Mouse (Mus musculus) embryonic stem cell, embryonic (primary cell): ENCODE measurements around the gene Med24.

Experiments used
- CTCF ChIA-PET, 4 experiments: fragments of 300-600 bp in 2 of 4; fragments of 350-600 bp in 2 of 4; sonication (Branson Sonifier 250); formaldehyde crosslinking; loops; one replicate each; lab custom pipeline; 2022; ENCODE audit warnings: inconsistent platforms in 2 of 4; lab: Charles Lee
- POLR2A ChIA-PET, 4 experiments: fragments of 300-600 bp in 2 of 4; fragments of 350-600 bp in 2 of 4; sonication (Branson Sonifier 250); formaldehyde crosslinking; loops; one replicate each; lab custom pipeline; 2022; ENCODE audit warnings: antibody characterized with exemption in 4 of 4, inconsistent platforms in 1 of 4; lab: Charles Lee

The Med24 gene

DNA sequence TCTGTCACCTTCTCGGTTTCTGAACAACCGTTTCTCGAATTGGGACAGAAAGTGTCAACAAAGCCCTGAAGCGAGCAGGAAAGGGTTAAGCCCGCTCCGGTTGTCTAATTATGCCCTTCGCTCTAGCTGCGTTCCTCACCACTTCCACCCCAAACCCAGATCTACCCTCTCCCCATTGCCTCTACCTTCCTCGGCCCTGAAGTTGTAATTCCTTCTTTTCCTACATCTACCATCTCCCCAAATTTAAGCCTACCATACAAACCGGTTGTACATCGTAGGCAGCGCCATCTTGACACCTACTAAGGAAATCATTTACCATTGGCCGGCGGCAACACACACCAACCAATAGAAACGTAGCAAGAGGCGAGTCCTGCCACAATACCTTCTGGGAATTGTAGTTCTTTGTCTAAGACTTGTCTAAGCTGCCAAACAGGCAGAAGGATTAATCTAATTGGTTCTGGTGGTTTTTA, at the start of gene Med24:
Med24 (minus strand) TSS at position 317 of the 470 bp plus-strand sequence.
- ChIA-PET POLR2A (interaction anchor here (0.7 to 2.2 kb wide), 19 partner anchors 8 to 216 kb away, joined by 3 to 12 read pairs (median 4); partner anchors contain the start of gene Thra (in 2 of the 4)), CTCF (interaction anchor here in 2 of 4 experiments (0.7 to 1.7 kb wide), 5 partner anchors 9 to 58 kb away, joined by 3 to 8 read pairs (median 5); no protein-coding TSS in a partner anchor)

DNA sequence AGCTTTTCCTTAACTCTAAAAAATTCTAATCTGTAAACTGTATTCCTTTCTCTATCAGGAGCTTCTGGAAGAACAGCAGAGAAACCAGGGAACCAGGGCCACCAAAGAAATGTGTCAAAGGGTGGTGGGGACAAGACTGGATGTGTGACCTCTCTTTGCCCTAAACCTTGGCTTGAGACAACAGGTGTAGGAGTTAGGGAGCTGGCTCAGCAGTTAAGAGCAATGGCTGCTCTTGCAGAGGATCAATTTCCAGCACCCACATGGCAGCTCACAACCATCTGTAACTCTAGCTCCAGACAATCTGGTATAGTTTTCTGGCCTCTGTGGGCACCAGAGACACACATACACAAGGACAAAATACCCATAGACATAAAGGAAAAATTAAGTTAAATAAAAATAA, 48.7 kb upstream of the Med24 start:
- CTCF ChIA-PET = interaction anchor here (0.6 to 3.8 kb wide), 7 partner anchors 8 to 86 kb away, joined by 3 to 66 read pairs (median 6); no protein-coding TSS in a partner anchor
- POLR2A ChIA-PET = interaction anchor here in 3 of 4 experiments (0.7 to 7.4 kb wide), 14 partner anchors 8 to 191 kb away, joined by 3 to 76 read pairs (median 12); partner anchors contain the start of genes Msl1 (in 1 of the 3) and Thra (in 1 of the 3)

GRCm38 (mm10) chr11:98776843-98777590, 47.8 kb upstream of the Med24 start:
- POLR2A ChIA-PET = interaction anchor here (0.5 to 7.4 kb wide), 47 partner anchors 9 to 978 kb away, joined by 3 to 76 read pairs (median 5); partner anchors contain the start of genes Psmd3 (in 2 of the 4), Thra (in 2 of the 4), Cdc6 (in 1 of the 4) and Lasp1 (in 1 of the 4)
- CTCF ChIA-PET = interaction anchor here (0.6 to 3.8 kb wide), 22 partner anchors 9 to 1293 kb away, joined by 3 to 66 read pairs (median 4); partner anchors contain the start of gene Mien1 (in 1 of the 4)

DNA sequence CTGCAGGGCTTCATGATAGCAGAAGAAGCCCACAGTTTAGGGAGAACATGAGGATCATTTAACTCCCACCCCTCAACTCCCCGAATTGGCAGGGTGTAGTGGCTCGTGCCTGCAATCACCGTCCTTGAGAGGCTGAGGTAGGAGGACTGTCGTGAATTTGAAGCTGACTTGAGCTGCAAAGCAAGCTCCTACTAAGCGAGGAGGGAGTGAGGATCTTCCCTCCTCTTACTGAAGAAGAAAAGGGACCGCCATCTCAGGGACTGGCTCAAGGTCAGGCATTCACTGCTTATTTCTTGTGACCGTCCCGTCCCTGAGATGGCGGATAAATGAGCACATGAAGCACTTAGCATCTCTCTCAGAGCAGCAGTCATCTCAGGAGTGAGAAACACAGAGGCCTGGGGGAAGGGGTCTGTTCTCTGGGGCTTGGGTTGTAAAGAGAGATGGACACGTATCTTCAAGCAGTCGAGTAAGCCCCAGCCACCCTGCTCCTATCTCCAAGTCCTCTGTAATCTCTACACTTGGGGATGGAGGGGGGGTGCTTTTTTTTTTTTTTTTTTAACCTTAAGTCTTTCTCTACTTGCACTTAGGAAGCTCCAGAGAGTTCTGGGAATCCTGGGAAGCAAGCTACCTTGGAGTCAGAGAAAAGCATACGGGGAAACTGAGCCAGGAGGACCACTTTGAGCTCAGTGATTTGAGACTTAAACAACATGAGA, 47.0 kb upstream of the Med24 start:
- POLR2A ChIA-PET = interaction anchor here (0.6 to 7.4 kb wide), 58 partner anchors 7 to 1841 kb away, joined by 3 to 76 read pairs (median 5); partner anchors contain the start of genes Psmd3 (in 2 of the 4), Thra (in 2 of the 4), Cdc6 (in 1 of the 4) and Lasp1 (in 1 of the 4)
- CTCF ChIA-PET = interaction anchor here (0.6 to 3.8 kb wide), 25 partner anchors 9 to 1294 kb away, joined by 3 to 66 read pairs (median 4); partner anchors contain the start of gene Mien1 (in 1 of the 4)

DNA sequence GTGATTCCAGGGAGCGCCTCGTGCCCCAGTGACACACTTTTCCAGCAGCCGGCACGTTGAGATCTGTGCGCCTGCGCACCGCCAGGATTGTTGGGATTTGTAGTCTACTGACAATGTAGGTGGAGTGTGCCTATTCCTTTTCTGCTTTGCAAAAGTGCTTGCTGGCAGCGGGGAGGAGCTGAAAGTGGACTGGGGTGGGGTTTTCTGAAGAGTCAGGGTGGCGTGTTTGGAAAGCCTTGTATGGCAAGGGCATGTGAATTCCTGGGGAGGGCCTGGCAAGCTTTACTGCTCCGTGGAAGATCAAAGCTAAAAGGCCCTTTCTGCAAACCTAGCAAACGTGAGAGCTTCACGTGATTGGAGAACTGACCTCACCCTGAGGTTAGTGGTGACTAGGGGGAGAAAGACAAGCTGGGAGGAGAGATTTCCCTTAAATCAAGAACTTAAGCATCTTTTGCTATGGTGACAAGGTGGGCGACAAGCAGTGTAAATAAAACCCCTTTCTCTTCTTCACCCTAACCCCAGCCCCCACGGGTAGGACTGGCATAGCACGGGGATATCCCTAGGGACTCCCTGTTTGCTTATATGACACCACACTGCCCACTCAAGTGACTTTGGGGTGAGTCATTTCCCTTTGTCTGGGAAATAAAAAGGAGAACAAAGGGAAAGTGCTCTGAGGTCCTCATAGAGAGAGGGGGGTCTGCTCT, 46.3 kb upstream of the Med24 start:
- ChIA-PET POLR2A (interaction anchor here (0.6 to 7.4 kb wide), 44 partner anchors 8 to 1851 kb away, joined by 3 to 76 read pairs (median 6); partner anchors contain the start of genes Msl1 (in 2 of the 4), Ormdl3 (in 2 of the 4), Psmd3 (in 2 of the 4) and Thra (in 2 of the 4)), CTCF (interaction anchor here (0.5 to 3.8 kb wide), 16 partner anchors 8 to 186 kb away, joined by 3 to 66 read pairs (median 4); no protein-coding TSS in a partner anchor)

DNA sequence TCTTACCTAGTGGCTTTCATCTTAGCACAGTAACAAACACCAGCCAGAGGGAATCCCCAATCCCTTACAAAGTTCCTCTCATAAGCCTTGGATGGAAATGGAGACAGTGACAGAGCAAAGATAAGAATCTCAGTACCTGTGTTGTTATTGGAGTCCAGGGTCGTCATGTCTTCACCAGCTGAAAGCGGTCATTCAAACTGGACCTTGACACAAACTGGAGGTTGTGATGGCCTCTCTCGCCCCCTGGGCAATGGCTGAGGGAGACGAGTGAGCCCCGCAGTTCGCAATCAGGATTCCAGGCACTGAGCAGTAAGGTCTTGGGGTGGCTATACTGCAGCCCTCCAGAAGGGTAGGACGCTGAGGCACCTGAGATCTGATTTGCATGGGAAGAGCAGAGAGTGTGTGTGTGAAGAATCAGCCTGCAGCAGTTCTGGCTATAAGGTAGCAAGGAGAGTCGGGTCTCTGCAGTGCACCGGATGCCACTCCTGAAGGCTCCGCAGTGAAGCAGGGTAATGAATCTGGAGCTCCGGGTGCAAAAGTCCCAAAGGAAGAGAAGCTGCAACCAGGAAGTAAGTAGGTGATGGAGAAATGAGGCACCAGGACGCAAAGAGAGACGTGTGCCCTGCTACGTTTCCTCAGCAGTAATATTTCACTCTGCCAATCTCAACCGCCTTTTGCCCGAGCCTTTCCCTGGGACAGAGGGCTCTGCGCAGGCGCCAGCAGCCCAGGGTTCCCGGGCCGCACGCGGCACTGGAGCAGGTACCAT, 45.5 kb upstream of the Med24 start, which contains the start of gene Nr1d1:
Nr1d1 (minus strand) TSS at position 752 of the 766 bp plus-strand sequence.
- POLR2A ChIA-PET = interaction anchor here in 3 of 4 experiments (0.8 to 7.4 kb wide), 51 partner anchors 8 to 455 kb away, joined by 3 to 76 read pairs (median 7); partner anchors contain the start of genes Ormdl3 (in 3 of the 3), Msl1 (in 2 of the 3), Psmd3 (in 2 of the 3) and Thra (in 2 of the 3)
- CTCF ChIA-PET = interaction anchor here (0.5 to 3.8 kb wide), 17 partner anchors 8 to 185 kb away, joined by 3 to 66 read pairs (median 5); no protein-coding TSS in a partner anchor

- ChIA-PET CTCF (interaction anchor here (0.6 to 3.6 kb wide), 23 partner anchors 9 to 187 kb away, joined by 3 to 34 read pairs (median 5); partner anchors contain the start of gene Ormdl3 (in 1 of the 4)), POLR2A (interaction anchor here (0.7 to 7.4 kb wide), 52 partner anchors 9 to 289 kb away, joined by 3 to 76 read pairs (median 5); partner anchors contain the start of genes Ormdl3 (in 2 of the 4), Cdc6 (in 1 of the 4), Gjd3 (in 1 of the 4) and Med24 (in 1 of the 4))
Measured at GRCm38 (mm10) chr11:98773635-98774295, 44.5 kb upstream of the Med24 start.

- ChIA-PET POLR2A (interaction anchor here in 2 of 4 experiments (0.9 to 7.4 kb wide), 17 partner anchors 9 to 169 kb away, joined by 3 to 76 read pairs (median 12); partner anchors contain the start of gene Thra (in 1 of the 2)), CTCF (interaction anchor here in 2 of 4 experiments (0.8 to 3.0 kb wide), 8 partner anchors 10 to 57 kb away, joined by 3 to 34 read pairs (median 7); no protein-coding TSS in a partner anchor)
Measured at GRCm38 (mm10) chr11:98772667-98773171, 43.5 kb upstream of the Med24 start.

DNA sequence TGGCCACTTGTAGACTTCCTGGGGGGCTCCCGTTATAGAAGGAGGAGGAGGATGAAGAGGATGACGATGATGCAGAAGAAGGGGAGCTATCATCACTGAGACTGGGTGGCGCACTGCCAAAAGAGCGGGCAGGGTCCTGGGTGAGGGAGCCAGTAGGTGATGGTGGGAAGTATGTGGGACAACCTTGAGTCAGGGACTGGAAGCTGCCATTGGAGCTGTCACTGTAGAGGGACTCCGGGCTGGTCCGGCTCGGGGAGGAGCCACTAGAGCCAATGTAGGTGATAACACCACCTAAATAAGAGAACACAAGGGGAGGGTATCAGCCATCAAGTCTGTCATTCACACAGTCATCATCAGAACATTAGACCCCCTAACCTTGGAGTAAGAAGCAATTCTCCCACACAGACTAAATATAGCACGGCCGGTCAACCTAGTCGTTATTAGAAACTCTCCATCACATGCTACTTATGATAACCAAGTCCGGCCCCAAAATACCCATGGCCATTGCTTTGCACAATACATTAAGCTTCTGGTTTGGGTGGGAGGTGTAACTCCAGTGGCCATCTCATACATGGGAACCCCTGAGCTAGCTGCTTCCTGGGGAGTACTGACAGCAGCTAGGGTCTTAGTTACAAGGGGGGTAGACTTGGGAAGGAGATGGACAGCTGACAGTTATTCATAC, 42.8 kb upstream of the Med24 start:
- POLR2A ChIA-PET = interaction anchor here in 3 of 4 experiments (0.6 to 7.4 kb wide), 14 partner anchors 8 to 477 kb away, joined by 3 to 76 read pairs (median 4); partner anchors contain the start of gene Thra (in 1 of the 3)

GRCm38 (mm10) chr11:98771131-98771530, 41.9 kb upstream of the Med24 start:
- CTCF ChIA-PET = interaction anchor here in 2 of 4 experiments (0.7 to 0.9 kb wide), 2 partner anchors 27 to 70 kb away, joined by 3 to 8 read pairs; partner anchors contain the start of gene Csf3 (in 1 of the 2)
- POLR2A ChIA-PET = interaction anchor here in 2 of 4 experiments (0.6 to 7.4 kb wide), 6 partner anchors 8 to 476 kb away, joined by 3 to 76 read pairs (median 36); partner anchors contain the start of gene Thra (in 1 of the 2)

More for the DNA sequence above, 42.8 kb upstream of the Med24 start:
- CTCF ChIA-PET = interaction anchor here in 3 of 4 experiments (0.6 to 3.0 kb wide), 9 partner anchors 9 to 261 kb away, joined by 3 to 34 read pairs (median 6); no protein-coding TSS in a partner anchor

DNA sequence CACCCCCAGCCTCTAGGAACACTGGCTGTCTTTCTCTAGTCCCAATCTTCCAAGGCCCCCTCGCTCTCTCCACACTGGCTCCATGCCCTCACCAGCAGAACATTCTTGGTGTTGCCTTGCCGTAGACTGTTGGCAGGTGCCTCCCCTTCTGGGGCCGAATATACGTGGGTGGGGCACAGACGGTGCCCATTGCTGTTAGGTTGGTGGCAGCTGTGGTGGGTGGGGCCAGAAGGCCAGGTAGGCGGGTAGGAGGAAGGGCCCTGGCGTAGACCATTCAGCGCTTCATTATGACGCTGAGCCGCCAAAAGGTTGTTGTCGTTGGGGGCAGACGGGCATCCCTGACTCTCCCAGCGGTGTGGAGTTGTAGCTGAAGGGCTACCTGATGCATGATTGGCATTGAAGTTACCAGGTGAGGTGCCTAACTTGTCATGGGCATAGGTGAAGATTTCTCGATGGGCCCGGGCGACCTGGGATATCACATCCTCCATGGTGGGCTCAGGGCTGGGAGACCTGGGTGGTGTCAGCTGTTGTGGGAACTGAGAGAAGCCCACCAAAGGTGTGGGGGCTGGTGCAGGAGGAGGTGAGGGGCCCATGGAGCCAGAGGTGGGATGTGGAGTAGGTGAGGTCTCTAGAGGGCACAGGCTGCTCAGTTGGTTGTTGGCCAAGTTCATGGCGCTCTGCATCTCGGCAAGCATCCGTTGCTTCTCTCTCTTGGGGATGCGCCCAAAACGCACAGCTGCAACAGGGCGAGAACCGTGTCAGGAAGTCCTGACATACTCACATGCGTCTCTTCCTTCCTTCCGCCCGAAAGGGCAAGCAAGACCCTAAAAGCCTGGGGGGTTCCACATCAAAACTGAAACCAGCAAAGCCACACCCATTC, 41.1 kb upstream of the Med24 start:
- ChIA-PET POLR2A (interaction anchor here in 2 of 4 experiments (0.6 to 1.8 kb wide), 3 partner anchors 12 to 20 kb away, joined by 3 to 9 read pairs (median 3); no protein-coding TSS in a partner anchor), CTCF (interaction anchor here in 2 of 4 experiments (0.7 to 1.3 kb wide), 4 partner anchors 16 to 70 kb away, joined by 3 to 8 read pairs (median 6); partner anchors contain the start of gene Csf3 (in 1 of the 2))

DNA sequence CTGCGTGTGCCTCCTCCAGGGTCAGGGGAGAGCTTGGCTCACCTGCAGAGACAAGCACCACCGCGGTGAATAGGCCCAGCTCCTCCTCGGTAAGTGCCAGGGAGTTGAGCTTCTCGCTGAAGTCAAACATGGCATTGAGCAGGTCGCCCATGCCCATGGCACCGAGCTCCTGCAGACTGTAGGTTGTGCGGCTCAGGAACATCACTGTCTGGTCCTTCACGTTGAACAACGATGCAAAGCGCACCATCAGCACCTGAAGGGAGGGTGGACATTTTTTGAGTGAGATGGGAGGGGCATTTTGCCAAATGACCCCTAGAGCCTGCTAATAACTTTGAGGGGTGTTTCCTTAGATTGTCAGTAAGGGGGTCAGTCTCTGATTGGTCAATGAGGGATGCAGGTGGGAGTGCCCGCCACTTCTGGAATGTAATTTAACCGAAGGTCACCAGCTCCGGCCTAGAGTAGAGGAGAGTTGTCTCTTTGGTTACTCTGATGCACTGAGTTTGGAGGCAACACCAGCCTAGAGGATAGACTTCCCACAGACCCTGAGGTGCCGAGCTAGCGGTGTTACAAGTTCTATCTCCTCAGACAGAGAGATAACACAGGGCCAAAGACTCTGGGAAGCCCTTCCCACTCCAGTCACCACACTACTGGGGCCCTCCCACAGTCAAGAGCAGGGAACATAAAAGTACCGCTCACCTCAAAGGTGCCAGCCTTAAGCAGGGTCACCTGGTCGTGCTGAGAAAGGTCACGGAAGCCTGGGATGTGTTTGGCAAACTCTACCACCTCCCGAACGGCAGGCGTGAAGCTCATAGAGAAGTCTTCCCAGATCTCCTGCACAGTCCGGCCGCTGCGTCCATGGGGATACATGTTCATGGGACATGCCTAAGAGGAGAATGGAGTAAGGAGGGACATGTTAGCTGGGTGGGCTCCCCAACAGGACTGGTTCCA, 40.0 kb upstream of the Med24 start:
- ChIA-PET CTCF (interaction anchor here in 3 of 4 experiments (0.9 to 1.3 kb wide), 5 partner anchors 10 to 51 kb away, joined by 3 to 8 read pairs (median 4); no protein-coding TSS in a partner anchor), POLR2A (interaction anchor here in 3 of 4 experiments (0.6 to 2.0 kb wide), 11 partner anchors 7 to 61 kb away, joined by 3 to 13 read pairs (median 5); partner anchors contain the start of gene Thra (in 2 of the 3))
